Mouse (Mus musculus) left cerebral cortex, postnatal 25 days (tissue): ENCODE measurements around the gene Larp4. TPM values are rescaled to one million over a fixed set of nuclear protein-coding genes. Genes with fewer than 3 reads are reported as not detected.
A peak's percentile ranks its signal among the peaks of the same experiment; 100 is the strongest.

ENCODE experiments used
- DNase-seq, 2 experiments: peaks; one replicate each; pipeline ENCODE4 v3.0.0; 2022; ENCODE audit warnings: low spot score in 2 of 2, mixed read lengths in 1 of 2
- intact Hi-C: fragments of 180-260 bp; cut with DNase I; formaldehyde crosslinking; loops from one replicate; pipeline ENCODE4 v1.15.1; 2025
- total RNA-seq, 2 experiments: library from RNA; stranded (reverse); gene quantifications; 2 replicates each; pipeline ENCODE4 v1.2.3; 2021

Larp4 gene
- total RNA-seq, 2 experiments from 2014 or later: 47.0 to 47.3 TPM

- DNase-seq: peak in 1 of 2 experiments; percentile 46
These were observed 75.7 kb downstream of the Larp4 start for GRCm38 (mm10) chr15:100045576-100045975.

DNA sequence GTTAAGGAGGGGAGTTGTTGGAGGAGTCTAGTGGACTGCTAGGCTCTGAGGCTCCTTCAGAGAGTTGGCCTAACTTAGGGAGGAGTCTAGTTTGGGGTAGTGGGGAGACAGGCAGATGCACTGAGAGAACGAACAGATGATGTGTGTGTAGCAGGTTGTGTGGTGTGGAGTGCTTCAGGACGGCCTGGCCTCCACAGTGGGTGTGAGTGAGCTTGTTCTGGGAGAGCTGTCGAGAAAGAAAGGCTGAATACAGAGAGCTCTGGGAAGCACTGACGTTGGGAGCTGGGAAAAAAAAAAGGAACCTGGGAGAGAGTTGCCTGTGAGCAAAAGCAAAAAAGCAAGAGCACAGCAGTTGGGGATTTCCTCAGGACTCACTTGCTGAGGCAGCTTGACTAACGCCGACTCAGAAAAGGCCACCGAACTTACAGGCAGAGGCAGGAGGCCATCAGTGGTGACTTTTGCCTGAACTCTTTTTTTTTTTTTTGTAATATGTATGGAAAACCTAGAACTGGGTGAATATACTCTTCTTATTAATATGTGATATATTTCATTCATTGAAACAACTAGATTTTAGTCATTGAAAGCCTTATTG, 79.7 kb downstream of the Larp4 start:
- DNase-seq: peak in 1 of 2 experiments; percentile 77
- intact Hi-C loops: no loop called here

More at GRCm38 (mm10) chr15:100045576-100045975, 75.7 kb downstream of the Larp4 start:
- intact Hi-C loops: no loop called here

- intact Hi-C loops: no loop called here
- no peak for DNase-seq
These were observed 81.1 kb downstream of the Larp4 start for GRCm38 (mm10) chr15:100050940-100051339.

DNA sequence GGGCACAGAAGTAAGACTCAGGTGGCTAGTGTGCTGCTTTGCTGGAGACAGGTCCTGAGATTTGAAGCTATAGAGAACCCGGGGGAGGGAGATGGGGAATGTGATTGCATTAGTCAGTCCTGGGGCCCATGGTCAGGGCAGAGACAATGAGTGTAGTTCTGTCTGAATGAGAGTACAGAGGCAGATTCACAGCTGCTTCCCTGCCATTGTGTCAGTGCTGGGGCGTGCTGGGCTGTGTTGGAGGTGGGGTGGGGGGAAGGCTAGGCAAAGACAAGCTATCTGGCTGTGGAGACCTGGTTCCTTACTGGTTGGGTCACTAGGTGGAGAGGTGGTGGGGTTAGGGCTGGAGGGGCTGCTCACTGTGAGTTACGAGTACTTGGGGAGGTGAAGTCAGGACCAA, 82.9 kb downstream of the Larp4 start:
- intact Hi-C loops: no loop called here

DNA sequence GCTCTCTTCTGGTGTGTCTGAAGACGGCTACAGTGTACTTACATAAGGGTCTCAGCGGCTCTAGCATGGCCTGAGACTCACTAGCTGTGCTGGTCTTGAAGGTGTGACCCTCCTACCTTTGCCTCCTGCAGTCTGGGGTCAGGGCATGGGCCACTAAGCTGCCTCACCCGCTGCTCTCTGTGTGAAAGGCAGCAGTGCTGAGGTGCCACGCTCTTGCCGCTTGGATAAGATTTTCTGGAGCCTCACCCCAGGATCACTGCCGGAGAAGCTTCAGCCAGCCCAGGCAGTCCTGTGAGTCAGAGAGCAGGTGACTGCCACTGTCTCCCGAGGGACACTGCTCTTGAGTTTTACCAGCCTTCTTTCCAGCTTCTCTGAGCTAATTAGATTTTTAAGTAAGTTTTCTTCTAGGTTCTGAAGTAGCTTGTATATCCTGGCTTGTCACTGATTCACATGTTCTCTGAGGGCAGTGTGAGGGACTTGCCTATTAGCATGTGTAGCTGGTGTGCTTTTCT, 86.6 kb downstream of the Larp4 start:
- DNase-seq: no peak
- intact Hi-C loops: no loop called here

More for the DNA sequence above, 82.9 kb downstream of the Larp4 start:
- no peak for DNase-seq

- intact Hi-C loops: no loop called here
- DNase-seq: peak in 1 of 2 experiments; percentile 62
These were observed 87.8 kb downstream of the Larp4 start for GRCm38 (mm10) chr15:100057698-100058097.

DNA sequence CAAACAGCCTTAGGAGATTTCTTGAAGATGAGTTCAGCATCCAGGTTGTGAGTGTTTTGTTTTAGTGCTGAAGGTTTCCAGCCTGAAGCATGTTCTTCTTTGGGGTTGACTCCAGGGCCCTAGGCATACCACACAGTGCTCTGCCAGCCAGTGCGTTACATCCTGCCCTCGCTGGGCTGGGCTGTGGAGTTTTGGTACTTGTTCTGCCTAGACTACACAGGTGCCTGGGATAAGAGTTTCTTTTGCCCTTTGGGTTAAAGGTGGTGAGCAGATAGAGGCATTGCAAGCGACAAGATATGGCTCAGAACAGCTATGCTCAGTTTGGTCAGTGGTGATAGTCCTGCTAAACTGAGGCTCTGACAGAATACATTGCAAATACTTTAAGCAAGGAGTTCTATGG, 88.3 kb downstream of the Larp4 start:
- no peak for DNase-seq

GRCm38 (mm10) chr15:100058912-100059311, 89.0 kb downstream of the Larp4 start:
- intact Hi-C loops: no loop called here
- DNase-seq: no peak

More for the DNA sequence above, 88.3 kb downstream of the Larp4 start:
- intact Hi-C loops: no loop called here

DNA sequence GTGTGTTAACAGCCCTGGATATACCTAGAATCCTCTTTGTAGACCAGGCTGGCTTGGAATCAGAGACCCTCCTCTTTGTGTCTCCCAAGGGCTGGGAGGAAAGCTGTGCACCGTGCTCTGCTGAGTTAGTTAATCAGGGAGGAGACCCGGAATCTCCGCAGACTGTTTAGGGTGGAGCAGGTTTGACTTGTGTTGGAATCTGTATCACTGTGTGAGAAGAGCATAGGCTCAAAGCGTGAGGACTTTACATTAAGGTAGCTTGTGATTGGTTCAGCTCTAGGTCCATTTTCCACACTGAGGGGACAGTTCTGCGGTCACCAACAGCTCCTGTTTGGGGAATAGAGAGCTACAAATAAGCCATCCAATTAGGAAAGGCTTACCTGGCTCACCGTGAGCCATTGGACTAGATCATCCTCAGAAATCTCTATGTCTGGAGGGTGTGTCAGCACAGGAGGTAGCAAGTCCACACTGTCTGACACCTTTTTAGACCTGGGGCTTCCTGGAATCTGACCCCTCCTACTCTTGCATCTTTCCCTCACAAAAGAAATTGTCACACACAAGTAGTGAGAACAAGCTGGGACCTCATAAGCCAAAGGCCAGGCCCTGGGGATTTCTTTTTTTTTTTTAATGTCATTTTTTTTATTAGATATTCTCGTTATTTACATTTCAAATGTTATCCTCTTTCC, 89.9 kb downstream of the Larp4 start:
- intact Hi-C loops: no loop called here
- no peak for DNase-seq

DNA sequence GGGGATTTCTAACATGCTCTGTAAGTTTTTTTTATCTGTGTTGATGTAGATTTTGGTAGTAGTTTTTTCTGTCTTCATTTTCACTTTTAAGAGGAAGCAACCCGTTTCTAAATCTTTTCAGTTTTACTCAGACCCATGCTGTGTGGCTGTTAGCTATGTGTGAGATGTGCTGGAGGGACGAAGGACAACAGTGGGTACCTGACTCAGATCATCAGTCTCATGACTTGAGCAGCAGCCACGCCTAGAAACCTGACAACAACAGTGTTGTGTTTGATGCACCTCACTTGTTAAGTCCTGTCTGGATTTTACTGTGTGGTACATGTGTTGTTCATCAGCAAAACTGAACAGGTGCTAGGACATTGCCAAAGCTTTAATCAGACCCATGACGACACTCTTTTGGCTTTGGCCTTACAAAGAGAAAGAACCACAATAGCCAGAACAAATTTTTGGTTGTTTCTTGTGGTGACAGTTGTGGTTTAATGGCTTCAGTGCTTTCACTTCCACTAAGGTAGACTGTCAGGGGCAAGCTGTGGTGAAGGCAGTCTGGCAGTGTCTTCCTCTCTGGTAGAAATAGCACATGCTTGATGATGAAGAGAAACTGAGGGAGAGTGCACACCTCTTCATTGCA, 90.8 kb downstream of the Larp4 start:
- DNase-seq: no peak
- intact Hi-C loops: no loop called here

DNA sequence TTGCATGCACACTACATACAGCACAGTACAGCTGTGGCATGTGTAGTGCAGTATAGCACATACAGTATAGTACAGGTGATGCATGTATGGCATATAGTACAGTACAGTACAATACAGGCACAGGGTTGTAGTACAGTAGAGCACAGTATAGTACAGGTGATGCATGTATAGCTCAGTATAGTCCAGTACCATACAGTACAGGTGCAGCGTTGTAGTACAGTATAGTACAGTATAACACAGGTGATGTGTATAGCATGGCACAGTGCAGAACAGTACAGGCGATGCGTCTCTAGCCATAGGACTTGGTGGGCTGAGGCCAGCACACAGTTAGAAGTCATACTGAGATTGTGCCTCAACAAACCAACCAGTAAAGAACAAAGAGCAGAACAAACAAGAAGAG, 91.5 kb downstream of the Larp4 start:
- intact Hi-C loops: no loop called here

DNA sequence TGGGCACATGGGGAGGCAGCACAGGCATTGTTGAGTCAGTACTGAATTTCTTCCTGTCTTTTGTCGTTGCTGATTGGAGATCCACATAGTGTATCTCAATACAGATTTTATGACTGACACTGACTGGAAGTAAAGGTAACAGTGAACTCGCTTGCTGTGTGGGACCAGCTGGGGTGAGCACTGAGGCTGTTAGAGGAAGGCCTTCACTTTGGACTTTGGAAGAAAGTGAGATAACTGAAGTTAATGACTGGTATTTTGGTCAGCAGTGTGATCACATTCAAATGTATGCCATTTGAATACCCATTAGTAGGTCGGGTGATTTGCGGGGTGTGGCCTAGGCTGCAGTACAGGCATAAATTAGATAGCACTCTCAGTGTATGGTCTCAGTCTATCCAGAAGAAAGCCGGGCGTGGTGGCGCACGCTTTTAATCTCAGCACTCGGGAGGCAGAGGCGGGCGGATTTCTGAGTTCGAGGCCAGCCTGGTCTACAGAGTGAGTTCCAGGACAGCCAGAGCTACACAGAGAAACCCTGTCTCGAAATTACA, 93.4 kb downstream of the Larp4 start:
- intact Hi-C loops: no loop called here
- DNase-seq: no peak

More for the DNA sequence above, 91.5 kb downstream of the Larp4 start:
- DNase-seq: no peak

Other genes with a start within 250 kb of the Larp4 start
- 100 to 1,000 TPM; 126 to 128 TPM for gene Cox14, start 244.4 kb upstream of the Larp4 start, total RNA-seq
- 10 to 100 TPM; 38.8 to 39.6 TPM for gene Cers5, start 197.2 kb upstream of the Larp4 start, total RNA-seq
- 1 to 10 TPM; 9.1 to 9.3 TPM for gene Lima1, start 94.6 kb upstream of the Larp4 start, total RNA-seq
- gene Fam186a, start 3.0 kb upstream of the Larp4 start, total RNA-seq: under 1 TPM in 1 of 2 experiments, not detected in 1; 0.05 TPM
- gene Dip2b, start 68.6 kb downstream of the Larp4 start, total RNA-seq: 10 to 100 TPM; 64.0 to 67.9 TPM